Mouse (Mus musculus) gastrocnemius, postnatal 25 days (tissue): ENCODE measurements around the gene Polr2e. TPM values are rescaled to one million over a fixed set of nuclear protein-coding genes. Genes with fewer than 3 reads are reported as not detected.

Experiments
- DNase-seq: peaks from one replicate; pipeline ENCODE4 v3.0.0; 2022
- total RNA-seq, 2 experiments: library from RNA; stranded (reverse); gene quantifications; 1 replicate in 1 of 2; 2 replicates in 1 of 2; pipeline ENCODE4 v1.2.3; 2021

Gene Polr2e
- total RNA-seq, 2 experiments from 2014 or later: 43.2 to 45.5 TPM

GRCm38 (mm10) chr10:80033511-80034391 lies 5.8 kb downstream of the Polr2e start:
- peak; percentile 47 for DNase-seq

GRCm38 (mm10) chr10:80032799-80033480 lies 6.7 kb downstream of the Polr2e start:
- no peak for DNase-seq

DNA sequence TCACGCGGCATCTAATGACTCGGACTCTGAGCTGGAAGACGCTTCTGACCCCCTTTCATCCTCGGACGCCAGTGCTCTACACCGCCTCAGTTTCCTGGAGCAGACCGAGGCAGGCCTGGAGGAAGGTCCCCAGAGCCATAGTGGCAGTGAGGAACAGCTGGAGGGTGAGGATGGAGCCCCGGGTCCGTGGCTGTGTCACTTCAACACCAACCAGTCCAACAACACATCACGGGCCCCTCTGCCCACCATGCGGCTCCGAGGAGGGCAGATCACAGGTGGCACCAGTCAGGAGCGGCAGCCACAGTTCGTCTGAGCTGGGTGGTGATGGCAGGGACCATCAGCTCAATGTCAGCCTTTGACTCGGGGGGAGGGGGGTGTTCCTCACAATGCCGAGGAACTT lies 8.9 kb downstream of the Polr2e start:
- DNase-seq: no peak

DNA sequence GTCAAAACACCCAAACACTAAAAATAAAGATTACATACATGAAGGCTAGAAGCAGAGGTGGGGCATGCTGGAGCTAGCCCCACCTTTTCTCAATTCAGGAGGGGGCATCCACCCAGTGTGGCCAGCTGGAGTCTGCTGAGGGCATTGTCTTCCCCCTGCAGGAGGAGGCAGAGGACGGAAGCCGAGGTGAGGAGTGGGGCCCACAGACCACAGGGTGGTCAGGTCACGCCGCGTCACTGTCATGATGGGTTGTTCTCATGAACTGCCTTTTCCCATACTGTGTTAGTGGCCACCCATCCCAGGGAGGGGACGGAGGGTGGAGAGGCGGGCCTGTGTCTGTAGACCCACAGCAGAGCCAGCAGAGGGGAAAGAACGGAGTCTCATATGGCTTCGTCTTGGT lies 9.4 kb downstream of the Polr2e start:
- DNase-seq: no peak

GRCm38 (mm10) chr10:80028521-80028846 lies 11.1 kb downstream of the Polr2e start:
- DNase-seq: no peak

DNA sequence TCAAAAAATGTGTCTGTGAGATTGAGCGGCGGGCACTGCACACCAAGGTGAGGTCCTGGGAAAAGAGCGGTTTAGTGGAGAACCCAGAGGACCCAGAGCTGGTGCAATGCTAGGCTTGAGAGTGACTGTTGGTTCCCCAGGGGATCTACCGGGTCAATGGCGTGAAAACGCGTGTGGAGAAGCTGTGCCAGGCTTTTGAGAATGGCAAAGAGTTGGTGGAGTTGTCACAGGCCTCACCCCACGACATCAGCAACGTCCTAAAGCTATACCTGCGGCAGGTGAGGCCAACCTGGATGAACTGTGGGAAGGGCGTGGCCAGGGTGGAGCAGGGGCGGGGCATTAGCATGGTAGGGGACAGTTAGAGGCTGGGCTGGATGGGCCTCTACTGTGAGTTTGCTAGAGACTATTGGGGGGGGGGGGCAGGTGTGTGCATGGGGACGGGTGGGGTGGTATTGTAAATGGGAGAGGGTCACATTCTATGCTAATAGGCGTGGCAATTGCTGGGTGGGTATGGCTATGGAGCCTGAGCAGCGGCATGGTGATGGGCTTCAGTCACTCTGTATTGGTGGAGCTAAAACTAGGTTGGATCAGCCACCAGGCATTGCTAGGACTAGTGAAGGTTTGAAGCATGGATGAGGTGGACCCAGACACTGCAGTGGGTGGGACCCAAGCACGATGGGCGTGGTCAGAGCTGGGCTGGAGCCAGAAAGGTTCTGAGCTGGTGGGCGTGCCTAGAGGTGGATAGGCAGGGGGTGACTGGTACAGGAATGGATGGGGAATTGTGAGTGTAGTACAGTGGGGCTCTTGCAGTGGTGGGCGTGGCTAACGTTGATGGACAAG lies 11.7 kb downstream of the Polr2e start:
- no peak for DNase-seq

- no peak for DNase-seq
Observed at GRCm38 (mm10) chr10:80025889-80026288, 13.7 kb downstream of the Polr2e start.

GRCm38 (mm10) chr10:80025463-80025862 lies 14.1 kb downstream of the Polr2e start:
- no peak for DNase-seq

DNA sequence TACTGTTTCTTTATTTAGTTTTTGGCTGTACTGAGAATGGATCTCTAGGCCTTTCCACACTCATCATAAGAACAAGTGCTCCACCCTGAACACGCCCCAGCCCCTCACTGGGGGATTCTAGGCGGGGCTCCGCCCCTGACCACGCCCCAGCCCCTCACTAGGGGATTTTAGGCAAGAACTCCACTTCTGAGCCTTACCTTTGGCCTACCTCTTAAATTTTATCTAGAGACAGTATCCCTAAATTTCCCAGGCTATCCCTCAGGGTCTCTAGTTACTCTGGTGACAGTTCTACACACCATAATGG lies 14.6 kb downstream of the Polr2e start:
- DNase-seq: no peak

DNA sequence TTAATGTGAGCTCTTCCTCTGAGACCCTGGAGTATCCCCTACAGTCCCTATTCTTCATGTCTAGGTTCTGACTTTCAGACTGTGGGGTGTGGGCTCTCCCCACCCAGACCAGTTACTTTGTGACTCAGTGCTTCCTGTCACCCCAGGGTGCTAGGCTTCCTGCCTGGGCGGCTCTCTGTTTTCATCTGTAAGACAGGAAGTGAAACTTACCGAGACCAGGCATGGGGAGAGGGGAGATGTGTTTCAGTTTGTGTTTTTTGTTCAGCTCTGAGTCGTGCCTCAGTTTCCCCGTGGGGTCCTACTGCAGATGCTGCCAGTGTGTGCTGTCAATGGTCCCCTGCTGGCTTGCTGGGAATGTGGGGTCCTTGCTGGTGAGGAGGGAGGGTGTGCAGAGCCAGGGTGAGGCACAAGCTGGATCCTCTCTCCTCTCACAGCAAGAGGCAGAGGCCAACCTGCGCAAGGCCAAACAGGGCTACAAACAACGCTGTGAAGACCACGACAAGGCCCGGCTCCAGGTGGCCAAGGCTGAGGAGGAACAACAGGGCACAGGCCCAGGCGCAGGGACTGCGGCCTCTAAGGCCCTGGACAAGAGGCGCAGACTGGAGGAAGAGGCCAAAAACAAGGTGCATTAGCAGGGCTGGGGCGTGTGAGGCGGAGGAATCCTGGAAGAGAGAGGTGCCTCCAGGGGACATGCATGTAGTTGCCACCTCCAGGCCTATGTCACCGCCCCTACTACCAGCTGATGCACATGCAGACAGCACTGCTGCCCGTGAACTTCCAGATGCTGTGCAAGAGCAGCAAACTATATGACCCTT lies 15.2 kb downstream of the Polr2e start:
- DNase-seq: no peak

GRCm38 (mm10) chr10:80023758-80024157 lies 15.8 kb downstream of the Polr2e start:
- no peak for DNase-seq

GRCm38 (mm10) chr10:80022806-80023205 lies 16.8 kb downstream of the Polr2e start:
- DNase-seq: no peak

DNA sequence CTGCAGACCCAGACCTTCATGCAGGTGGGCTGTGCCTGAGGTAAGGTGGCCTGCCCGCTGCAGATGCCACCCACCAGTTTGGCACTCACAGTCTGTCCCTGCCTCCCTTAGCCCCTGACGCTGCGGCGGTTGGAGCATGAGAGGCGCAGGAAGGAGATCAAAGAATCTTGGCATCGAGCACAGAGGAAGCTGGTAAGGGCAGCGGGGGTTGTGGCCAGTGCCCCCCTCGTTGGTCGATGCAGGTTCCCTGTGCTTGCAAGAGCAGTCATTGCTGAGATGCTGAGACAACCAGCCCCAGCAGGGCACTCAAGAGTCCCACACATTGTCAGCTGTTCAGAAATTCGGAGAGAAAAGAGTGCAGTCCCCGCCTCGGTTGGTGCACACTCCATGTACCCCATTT lies 17.4 kb downstream of the Polr2e start:
- DNase-seq: no peak

DNA sequence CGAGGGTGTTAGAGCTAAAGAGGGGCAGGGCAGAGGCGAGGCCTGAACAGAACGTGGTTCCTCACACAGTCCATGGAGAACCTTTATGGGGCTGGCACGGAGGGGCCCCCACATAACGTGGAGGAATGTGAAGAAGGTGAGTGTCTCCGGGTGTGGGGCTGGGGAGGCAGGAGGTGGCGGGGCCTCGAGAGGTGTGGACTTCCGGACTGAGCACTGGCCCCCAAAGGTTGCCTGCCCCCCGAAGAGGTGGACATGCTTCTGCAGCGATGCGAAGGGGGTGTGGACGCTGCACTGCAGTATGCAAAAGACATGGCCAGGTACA lies 18.3 kb downstream of the Polr2e start:
- DNase-seq: no peak

- DNase-seq: no peak
Observed at GRCm38 (mm10) chr10:80020603-80021319, 18.8 kb downstream of the Polr2e start.

- DNase-seq: no peak
Observed at GRCm38 (mm10) chr10:80020191-80020590, 19.4 kb downstream of the Polr2e start.

- DNase-seq: no peak
Observed at GRCm38 (mm10) chr10:80019471-80020131, 20.0 kb downstream of the Polr2e start.

- DNase-seq: no peak
Observed at GRCm38 (mm10) chr10:80018739-80019297, 20.8 kb downstream of the Polr2e start.

- no peak for DNase-seq
Observed at GRCm38 (mm10) chr10:80017771-80018170, 21.8 kb downstream of the Polr2e start.

DNA sequence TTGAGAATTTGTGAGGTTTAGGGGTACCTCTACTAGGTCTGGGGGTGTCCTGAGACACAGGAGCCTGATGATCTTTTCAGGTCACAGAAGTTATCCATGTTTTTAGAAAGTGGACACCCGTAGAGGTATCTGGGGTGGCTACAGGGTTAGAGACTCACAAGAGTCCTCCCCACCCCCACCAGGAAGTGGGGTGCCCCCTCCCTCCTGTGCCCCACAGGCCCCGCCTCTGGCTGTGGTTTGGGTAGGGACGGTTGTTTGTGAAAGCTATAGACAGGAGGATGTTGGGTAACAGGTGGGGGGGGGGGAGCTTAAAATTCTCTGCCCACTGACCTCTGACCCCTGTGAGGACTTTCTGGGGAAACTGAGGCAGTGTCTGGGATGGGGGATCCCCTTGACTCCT lies 22.2 kb downstream of the Polr2e start:
- DNase-seq: peak; percentile 72

DNA sequence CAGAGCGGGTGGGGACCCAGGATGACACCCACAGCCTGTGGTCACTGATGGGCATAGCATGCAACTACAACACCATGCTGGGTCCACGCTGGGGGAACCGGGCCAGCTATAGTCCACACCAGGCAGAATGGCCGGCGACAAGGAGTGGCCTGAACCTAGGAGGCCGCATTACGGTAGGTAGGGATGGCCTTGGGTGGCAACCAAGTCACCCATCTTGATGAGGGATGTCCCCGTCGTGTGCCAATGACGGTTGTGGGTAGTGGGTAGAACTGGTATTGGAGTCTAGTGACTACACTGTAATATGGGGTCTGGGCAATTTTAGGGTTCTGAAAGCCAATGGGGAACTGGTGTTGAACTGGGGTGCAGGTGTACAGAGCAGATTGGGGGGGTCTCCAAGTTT lies 22.7 kb downstream of the Polr2e start:
- DNase-seq: no peak
